Mouse (Mus musculus): Measurements from ENCODE around the gene E2f4. TPM values are rescaled to one million over a fixed set of nuclear protein-coding genes. Genes with fewer than 3 reads are reported as not detected.

Gene E2f4
- total and polyA plus RNA-seq, 3 experiments, result 97.9 to 313 (median 98.5) TPM

- TF ChIP-seq CTCF (IDR thresholded peaks at IDR 0.05 in 2 of 3, conservative IDR thresholded peaks at IDR 0.05 in 1 of 3; ENCODE audit: control insufficient read depth in 1 of 3, insufficient read depth in 1 of 3, low read depth in 2 of 3, low read length in 3 of 3, poor library complexity in 1 of 3, severe bottlenecking in 1 of 3) (no peak), MAFK (IDR thresholded peaks at IDR 0.05; ENCODE audit: borderline replicate concordance, low read depth, low read length) (no peak), BHLHE40 (IDR thresholded peaks at IDR 0.05; ENCODE audit: borderline replicate concordance, low read depth, low read length) (no peak), USF2 (IDR thresholded peaks at IDR 0.05; ENCODE audit: borderline replicate concordance in 1 of 2, insufficient read depth in 1 of 2, low read depth in 1 of 2, low read length in 2 of 2) (no peak)
- Histone ChIP-seq H3K36me3 (ENCODE audit: control insufficient read depth in 1 of 2, insufficient read depth in 2 of 2, low read length in 2 of 2) (peaks cover 0 to 29% of the 10 kb centered on the region in 2 experiments; a peak in 2 of 4 replicates), H3K27me3 (ENCODE audit: control insufficient read depth in 1 of 2, insufficient read depth in 2 of 2, low read length in 2 of 2) (no peaks in the 10 kb centered on the region), H3K4me1 (ENCODE audit: control insufficient read depth in 1 of 2, insufficient read depth in 2 of 2, low read length in 2 of 2) (peaks cover 22 to 33% of the 10 kb centered on the region in 2 experiments), H3K9me3 (replicated peaks; ENCODE audit: insufficient read depth, low read length) (no peaks in the 10 kb centered on the region), H3K9ac (ENCODE audit: control insufficient read depth, low read depth, low read length, poor library complexity, severe bottlenecking) (no peak overlapping the region), H3K4me3 (ENCODE audit: control insufficient read depth in 1 of 2, insufficient read depth in 1 of 2, low read depth in 2 of 2, low read length in 2 of 2) (no peak overlapping the region), H3K79me2 (ENCODE audit: control insufficient read depth, insufficient read depth, low read length, poor library complexity) (no peaks in the 10 kb centered on the region), H3K27ac (ENCODE audit: control insufficient read depth, low read depth, low read length) (no peak overlapping the region)
- DNase-seq (ENCODE audit: low read depth, low spot score), result no peak
Observed at GRCm38 (mm10) chr8:105309142-105309847, 11.8 kb downstream of the E2f4 start.

DNA sequence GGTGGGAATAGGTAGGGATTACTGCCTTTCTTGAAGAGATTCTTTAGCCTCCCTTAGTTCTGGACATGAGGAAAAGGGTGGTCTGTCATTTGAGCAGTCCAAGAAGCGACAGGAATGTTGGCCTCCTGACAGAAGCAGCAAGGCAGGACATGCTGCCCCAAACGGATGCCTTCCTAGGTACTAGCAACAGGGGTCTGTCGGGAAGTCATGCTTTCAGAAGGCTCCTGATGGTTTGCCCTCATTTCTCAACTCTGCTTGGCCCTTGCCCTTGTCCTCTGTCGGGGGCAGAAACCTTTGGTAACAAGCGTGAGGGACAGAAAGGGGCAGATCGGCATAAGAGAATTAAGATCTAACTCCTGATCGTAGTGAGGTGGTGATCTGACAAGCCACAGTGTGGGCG is 12.7 kb downstream of the E2f4 start:
- Histone ChIP-seq H3K27ac (ENCODE audit: control insufficient read depth, low read depth, low read length) (no peak overlapping the region), H3K27me3 (ENCODE audit: control insufficient read depth in 1 of 2, insufficient read depth in 2 of 2, low read length in 2 of 2) (no peaks in the 10 kb centered on the region), H3K9ac (ENCODE audit: control insufficient read depth, low read depth, low read length, poor library complexity, severe bottlenecking) (no peak overlapping the region), H3K9me3 (replicated peaks; ENCODE audit: insufficient read depth, low read length) (no peaks in the 10 kb centered on the region), H3K4me3 (ENCODE audit: control insufficient read depth in 1 of 2, insufficient read depth in 1 of 2, low read depth in 2 of 2, low read length in 2 of 2) (no peak overlapping the region), H3K36me3 (ENCODE audit: control insufficient read depth in 1 of 2, insufficient read depth in 2 of 2, low read length in 2 of 2) (peaks cover 0 to 24% of the 10 kb centered on the region in 2 experiments; a peak in 2 of 4 replicates), H3K4me1 (ENCODE audit: control insufficient read depth in 1 of 2, insufficient read depth in 2 of 2, low read length in 2 of 2) (peaks cover 22 to 28% of the 10 kb centered on the region in 2 experiments), H3K79me2 (ENCODE audit: control insufficient read depth, insufficient read depth, low read length, poor library complexity) (no peaks in the 10 kb centered on the region)
- TF ChIP-seq ZMIZ1 (IDR thresholded peaks at IDR 0.05; ENCODE audit: low read depth, low read length) (no peak), TBP (IDR thresholded peaks at IDR 0.05; ENCODE audit: low read depth, low read length) (no peak), SMC3 (IDR thresholded peaks at IDR 0.05; ENCODE audit: low read depth, low read length) (no peak), ETS1 (IDR thresholded peaks at IDR 0.05; ENCODE audit: low read depth, low read length) (no peak), BHLHE40 (IDR thresholded peaks at IDR 0.05; ENCODE audit: borderline replicate concordance, low read depth, low read length) (no peak), CHD2 (IDR thresholded peaks at IDR 0.05; ENCODE audit: low read length) (no peak), ZC3H11A (IDR thresholded peaks at IDR 0.05; ENCODE audit: low read depth, low read length) (no peak), MYC (IDR thresholded peaks at IDR 0.05; ENCODE audit: low read depth, low read length) (no peak), RAD21 (IDR thresholded peaks at IDR 0.05; ENCODE audit: low read depth, low read length) (no peak), NELFE (IDR thresholded peaks at IDR 0.05; ENCODE audit: low read depth, low read length) (no peak), E2F4 (IDR thresholded peaks at IDR 0.05; ENCODE audit: borderline replicate concordance, low read depth, low read length) (no peak), MAFK (IDR thresholded peaks at IDR 0.05; ENCODE audit: borderline replicate concordance, low read depth, low read length) (no peak), MYB (IDR thresholded peaks at IDR 0.05; ENCODE audit: low read depth, low read length) (no peak), TCF12 (IDR thresholded peaks at IDR 0.05; ENCODE audit: low read depth, low read length) (no peak), MXI1 (IDR thresholded peaks at IDR 0.05; ENCODE audit: low read depth, low read length) (no peak), POLR2A (IDR thresholded peaks at IDR 0.05; ENCODE audit: control insufficient read depth in 1 of 2, insufficient read depth in 1 of 2, low read depth in 1 of 2, low read length in 2 of 2, poor library complexity in 1 of 2) (no peak), GATA1 (IDR thresholded peaks at IDR 0.05; ENCODE audit: low read depth, low read length) (no peak), USF1 (IDR thresholded peaks at IDR 0.05; ENCODE audit: low read depth, low read length) (no peak), RCOR1 (IDR thresholded peaks at IDR 0.05; ENCODE audit: low read depth, low read length) (no peak)
- DNase-seq (ENCODE audit: low read depth, low spot score), result no peak
